Mouse (Mus musculus): ENCODE measurements around the gene Ptprd.

Ptprd gene

DNA sequence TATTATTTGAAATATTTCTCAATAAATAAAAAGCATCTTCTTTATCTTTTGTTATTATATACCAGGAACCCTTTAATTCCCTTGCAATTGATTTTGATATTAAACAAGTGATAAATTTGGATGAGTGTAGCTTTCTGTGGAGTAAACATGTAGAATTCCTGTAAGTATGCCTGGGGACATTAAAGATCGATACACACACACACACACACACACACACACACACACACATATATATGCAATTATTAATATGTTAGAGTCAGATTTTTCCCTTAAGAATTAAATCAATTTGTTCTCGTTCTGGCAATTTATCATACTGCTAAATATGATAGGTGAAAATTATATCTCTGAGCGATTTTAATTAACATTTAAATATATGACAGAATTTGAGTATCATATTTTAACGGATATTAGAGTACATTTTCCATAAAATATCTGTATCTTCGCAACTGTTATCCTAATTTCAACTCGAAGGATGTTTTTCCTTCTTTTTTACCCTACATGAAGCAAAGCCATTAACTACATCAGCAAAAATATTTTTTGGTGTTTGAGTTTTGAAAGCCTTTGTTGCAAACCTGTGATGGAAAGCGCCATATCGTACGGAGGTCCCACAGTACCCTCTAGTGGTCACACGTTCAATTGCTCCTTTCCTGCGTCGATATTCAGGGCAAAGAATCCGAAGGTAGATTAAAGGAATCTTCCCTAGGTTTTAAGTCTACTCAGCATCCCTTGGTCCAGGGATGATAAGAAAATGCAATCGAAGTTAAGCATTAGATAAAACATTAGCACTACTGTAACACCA is 653.2 kb downstream of the Ptprd start:
- no peak for DNase-seq (ENCODE audit: low spot score in 2 of 2)

DNA sequence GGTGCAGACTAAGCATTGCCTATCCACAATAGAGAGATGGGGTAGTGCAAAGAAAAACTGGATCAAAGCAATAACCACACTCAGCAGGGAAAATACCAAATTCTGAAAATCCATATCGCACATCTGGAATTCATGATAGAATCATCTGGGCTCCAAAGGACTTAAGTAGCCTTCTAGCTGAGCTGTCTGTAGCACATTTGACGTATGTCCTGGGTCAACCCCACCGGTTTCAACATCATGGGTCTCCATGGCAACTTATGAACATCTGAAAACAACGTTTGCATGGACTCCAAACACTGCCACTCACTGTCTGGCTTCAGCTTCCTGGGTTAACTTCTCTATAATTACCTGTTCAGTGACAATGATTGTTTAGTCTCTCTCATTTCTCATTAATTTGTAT is 655.9 kb downstream of the Ptprd start:
- no peak for DNase-seq (ENCODE audit: low spot score in 2 of 2)

DNA sequence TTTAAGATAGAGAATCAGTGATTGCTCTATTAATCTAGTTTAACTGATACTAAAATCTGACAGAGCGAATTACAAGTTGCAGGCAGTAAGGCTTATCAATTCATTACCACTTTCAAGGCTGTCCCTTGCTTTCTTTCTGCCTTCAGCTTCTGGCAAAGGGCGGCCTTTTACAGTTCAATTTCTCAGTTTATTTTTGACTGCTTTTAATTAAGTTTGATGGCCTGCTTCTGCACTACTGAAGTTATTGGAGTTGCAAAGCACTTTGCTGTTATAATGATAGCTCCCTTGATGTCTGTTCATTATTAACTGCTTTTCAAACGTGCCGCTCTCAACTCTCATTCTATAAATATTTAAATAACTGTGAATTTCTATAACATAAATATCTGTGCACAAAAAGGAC is 673.9 kb downstream of the Ptprd start:
- no peak for DNase-seq (ENCODE audit: low spot score in 2 of 2)

DNA sequence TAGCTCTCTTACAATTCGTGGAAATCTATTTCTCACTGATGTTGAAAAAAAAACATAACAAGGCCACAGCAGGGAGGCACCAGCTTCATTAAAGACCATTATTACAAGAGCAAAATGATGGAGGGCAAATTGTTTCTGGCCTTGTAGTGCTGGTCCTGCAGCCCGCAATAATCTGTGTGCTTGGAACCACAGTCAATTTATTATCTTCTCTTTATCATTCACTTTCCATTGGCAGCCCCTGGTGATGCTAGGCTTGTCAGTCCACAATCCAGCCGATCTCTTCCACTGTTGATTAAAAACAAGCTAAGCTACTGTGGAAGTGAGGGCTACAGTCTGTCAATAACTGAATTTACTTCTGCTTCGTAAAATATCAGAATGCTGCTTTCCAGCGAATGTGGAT is 674.4 kb downstream of the Ptprd start:
- DNase-seq (ENCODE audit: low spot score in 2 of 2), result no peak

DNA sequence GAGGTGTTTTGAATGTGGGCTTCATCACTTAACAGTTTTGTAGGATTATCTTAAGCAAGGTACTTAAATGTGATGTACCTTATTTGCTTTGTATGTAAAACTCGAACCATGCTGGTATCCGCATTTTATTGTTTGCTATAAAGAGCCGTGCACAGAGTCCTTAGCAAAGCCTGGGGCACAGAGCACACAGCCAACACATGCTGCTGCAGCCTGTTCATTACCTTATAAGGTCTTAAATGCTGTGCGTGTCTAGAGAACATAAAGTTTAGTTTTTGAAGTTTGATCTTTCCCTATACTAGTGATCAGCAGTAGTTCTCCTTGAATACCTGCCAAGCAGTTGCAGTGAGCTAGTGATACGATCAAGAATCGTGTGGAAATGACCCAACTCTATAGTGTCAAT is 676.2 kb downstream of the Ptprd start:
- no peak for DNase-seq (ENCODE audit: low spot score in 2 of 2)

DNA sequence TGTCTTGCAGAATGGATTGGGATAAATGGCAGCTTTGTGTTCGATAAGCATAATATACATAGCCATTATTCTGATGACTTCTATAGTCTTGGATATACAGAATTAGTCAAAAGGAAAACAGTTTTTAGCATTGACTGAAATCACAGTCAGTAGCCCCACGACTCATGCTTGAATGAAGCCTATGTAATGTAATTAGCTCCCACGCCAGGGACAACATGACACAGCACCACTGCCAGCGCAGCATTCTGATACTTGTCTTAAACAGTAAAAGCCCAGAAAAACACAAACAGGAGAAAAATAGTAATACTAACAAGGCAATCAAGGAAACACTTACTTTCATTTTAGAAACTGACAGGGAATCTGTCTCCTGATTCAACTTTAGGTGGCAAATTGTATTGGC is 677.2 kb downstream of the Ptprd start:
- no peak for DNase-seq (ENCODE audit: low spot score in 2 of 2)

DNA sequence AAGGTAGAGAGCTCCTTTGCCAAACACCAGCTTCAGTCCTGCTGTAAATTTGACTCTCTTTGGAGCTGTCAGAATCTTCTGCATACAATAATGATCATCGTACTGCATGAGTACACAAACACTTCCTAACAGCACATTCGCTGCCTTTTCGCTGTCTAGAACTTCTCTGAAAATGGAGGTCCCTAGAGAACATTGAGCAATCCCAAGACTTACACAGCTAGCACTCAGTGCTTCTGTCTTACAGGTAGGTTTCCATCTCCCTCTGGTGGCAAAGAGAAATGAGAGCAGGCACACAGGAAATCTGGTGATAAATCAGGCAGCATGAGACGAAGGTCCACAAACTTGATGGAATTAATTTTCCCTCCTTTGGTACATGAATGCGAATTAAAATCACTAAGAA is 692.6 kb downstream of the Ptprd start:
- DNase-seq (ENCODE audit: low spot score in 2 of 2), result no peak

DNA sequence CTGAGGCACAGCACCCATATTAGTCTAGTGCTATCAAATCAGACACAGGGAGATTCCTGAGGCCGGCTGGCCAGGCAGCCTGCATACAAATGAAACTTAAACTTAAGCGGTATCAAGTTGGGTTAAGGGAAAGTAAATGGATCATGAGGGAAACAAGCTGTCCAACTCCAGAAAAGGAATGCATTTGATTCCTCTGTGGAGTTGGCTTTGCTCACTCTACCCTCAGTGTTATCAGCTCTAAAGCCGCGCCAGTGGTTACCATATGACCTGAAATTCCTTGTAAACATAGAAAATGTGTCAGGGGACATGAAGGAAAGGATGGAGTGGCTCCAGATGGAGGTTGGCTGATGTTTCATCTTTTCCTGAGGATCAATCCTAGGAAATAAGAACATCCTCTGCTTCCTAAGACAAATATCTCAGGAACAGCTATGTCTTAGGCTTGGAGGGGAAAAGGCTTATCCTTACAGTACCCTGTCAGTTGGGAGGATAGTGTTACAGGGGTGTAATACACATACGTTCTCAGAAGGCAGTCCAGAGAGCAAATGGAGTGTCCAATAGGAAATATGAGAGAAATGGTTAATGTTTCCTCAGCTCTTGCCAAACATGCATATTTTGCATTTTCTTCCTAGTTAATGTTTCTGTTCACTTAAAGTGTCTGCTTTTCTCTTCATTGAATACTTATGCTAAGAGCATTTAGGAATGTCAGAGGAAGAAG is 697.7 kb downstream of the Ptprd start:
- no peak for DNase-seq (ENCODE audit: low spot score in 2 of 2)

DNA sequence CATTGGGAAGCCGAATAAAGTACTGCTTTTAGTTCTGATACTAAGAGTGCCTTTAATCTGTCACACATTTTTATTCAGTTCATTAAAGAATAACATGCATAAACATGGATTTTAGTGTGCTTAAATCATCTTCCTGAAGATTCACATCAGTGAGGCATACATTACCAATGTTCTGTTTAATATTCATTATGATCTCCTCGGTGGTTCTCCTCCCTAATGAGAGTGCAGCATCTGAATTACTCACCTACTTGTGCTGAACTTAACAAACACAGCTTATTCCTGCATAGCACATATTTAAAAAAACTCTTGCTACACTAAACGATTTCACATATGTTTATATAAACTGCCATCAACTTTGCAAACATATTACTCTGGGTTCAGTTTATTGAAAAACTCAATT is 698.7 kb downstream of the Ptprd start:
- DNase-seq (ENCODE audit: low spot score in 2 of 2), result no peak

DNA sequence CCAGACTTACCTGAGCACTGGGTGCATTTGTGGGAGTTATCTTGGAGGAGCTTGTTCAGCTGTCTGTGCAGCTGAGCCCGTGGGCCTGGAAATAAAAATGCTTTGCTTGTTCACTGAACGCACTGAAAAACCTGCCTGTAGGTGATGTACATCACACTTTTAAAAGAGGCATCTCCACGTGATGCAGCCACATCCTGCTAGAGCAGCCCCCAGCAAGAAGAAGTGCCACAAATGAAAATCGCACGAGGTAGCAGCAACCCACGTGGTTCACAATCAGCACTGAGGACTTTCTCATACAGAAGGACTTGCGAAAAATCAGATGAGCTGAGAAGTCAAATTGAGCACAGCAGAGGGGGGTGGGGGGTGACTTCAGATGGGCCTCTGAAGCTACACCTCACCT is 757.7 kb downstream of the Ptprd start:
- DNase-seq (ENCODE audit: low spot score in 2 of 2), result no peak

DNA sequence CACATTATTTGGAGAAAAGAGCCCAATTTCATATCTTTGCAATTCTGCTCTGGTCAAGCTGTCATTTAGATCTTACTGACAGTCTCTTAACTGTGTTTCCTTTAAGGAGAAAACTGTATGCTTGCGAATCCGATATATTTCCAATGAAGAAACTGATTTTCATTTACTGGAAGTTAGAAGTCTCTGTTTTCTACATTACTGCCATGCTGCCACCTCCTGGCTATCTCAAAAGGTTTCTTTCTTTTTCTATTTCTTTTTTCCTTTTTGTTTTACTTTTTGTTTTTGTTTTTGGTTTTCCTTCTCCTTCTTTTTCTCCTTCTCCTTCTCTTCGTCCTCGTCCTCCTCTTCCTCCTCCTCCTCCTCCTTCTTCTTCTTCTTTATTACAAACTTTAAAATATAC is 812.6 kb downstream of the Ptprd start:
- no peak for DNase-seq (ENCODE audit: low spot score in 2 of 2)

DNA sequence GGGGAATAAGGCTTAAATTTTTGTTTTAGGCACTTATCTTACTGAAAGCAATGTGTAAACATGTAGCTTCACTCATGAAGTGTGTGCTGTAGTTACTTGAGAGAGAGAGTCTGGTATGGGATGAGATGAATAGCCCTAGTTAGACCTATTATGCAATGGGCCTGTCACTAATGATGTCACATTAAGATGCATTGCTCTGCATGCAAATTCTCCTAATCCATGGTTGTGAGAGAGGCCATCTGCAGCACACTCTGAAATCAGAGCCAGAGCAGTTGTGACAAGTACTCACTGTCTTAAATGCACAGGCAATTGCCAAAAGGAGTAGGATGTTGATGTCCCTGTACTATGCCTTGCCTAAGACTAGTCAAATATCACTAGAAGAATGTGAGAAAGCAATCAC is 850.0 kb downstream of the Ptprd start:
- no peak for DNase-seq (ENCODE audit: low spot score in 2 of 2)

DNA sequence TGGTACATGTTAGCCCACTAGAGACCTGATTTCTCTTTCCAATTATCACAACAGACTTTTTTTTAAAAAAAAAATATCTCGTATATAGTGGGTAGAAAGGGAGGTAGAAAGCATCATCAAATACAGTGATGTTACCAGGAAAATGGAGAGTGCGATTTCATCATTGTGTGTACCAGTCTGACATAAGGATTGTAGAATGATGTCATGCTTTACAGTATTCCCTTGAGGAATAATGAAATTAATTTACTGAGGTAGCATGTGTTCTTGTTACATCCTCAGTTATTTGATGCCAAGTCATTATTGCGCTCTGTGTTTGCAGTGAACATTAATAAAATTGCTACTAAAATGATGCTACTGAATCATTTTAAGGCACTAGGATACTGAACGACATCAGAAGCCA is 884.6 kb downstream of the Ptprd start:
- no peak for DNase-seq (ENCODE audit: low spot score in 2 of 2)

DNA sequence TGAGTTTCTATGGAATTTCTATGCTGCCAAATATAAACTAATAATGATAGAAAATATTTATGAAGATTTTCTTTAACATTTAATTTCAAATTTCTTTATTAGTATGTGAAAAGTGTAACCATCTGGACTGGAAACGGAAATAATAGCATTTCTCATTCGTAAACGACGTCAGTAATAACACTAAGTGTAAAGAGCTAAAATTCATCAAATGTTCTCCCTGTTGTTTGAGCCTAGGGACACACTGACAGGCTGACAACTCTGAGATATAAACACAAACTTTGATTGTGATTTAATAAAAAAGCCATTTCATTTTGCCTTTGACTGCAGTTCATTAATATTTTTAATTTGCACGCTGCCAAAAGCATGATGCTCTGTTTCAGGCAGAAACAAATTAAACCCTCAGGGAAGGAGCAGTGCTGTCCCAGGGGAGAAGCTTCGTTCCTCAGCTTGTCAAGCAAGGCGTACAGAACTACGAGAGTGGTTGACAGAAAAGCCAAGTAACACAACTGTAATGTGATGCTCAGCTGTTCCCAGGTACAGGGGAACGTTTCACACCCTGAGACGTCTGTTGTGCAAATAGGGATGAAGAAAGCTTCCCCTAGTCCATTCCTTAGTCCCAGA is 894.6 kb downstream of the Ptprd start:
- no peak for DNase-seq (ENCODE audit: low spot score in 2 of 2)

DNA sequence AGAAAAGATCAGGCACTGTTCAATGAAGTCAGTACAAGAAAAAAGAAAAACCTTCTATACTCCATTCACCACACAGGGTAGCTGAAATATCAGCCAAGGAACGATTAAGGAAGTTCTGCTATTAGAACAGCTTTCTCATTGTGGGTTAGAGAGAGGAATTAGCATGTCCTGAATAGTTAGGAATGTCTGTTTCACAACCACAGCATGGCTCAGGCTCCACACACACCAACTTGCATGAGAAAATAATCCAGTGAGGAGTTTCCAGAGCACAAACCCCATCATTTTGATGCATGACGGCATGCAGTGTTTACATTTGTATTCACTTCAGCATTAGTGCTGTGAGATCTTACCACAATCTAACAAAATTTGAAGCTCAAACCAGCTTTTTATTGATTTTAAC is 895.1 kb downstream of the Ptprd start:
- DNase-seq (ENCODE audit: low spot score in 2 of 2), result no peak

DNA sequence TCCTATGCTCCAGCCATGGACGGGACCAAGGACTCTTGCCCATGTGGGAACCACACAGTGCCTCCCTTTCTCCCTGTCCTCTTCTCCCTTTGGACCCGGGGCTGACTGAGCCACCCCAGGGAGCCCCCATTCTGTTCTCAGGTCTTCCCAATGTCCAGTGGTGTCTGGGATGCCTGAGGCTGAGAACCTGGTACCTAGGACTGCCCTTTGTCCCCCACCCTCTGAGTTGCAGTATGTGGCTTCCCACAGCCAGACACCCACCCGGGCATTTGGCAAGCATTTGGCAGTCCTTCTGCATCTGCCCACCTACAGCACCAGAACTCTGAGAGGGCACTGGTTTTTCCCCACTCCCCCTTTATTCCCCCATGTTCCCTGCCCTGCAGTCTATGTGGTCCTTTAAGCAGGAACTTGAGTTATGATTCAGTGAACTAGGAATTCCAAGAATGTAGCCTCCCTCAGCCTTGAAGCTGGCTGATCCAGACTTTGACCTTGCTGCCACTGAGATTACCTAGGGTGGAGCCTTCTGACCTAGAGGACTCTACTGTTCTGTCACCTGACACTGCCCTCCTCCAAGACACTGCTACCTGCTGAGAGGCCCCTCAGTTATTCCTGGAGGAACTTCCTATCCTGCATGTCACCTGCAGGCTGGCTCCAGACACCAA is 901.5 kb downstream of the Ptprd start:
- no peak for DNase-seq (ENCODE audit: low spot score in 2 of 2)

DNA sequence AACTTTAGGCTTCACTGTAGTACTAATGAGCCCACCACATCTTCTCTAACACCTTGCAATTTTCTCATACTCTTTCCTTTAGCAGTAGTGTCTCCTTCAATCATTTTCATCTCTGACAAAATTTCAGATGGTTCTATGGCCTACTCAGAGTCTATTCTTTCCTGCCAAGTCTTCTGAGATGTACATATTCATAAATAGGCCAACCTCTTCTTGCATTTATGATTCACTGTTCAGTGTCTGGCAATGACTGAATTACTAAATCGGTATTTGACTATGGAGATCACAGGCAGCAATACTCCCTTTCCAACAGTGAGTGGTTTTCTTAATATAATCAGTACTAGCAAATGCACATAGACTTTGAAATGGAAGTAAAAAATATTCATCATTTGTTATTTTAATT is 928.3 kb downstream of the Ptprd start:
- DNase-seq (ENCODE audit: low spot score in 2 of 2), result no peak

DNA sequence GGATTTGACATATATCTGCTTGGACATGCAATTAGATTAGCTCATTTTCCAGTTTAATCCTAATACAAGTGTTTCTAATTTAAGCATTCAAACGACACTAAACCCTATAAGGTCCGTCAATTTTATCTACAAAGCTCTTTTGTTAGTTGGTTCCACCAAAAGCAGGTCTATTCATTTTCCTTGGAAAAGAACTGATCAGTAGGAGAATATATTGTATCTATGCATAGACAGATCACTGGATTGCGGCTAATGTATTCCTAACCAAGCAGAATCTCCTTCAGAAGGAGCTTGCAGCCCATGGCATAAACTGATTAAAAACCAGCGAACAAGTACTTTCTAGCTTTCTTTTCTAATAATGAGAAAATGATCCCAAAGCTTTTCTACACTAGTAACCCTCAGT is 933.8 kb downstream of the Ptprd start:
- DNase-seq (ENCODE audit: low spot score in 2 of 2), result no peak

DNA sequence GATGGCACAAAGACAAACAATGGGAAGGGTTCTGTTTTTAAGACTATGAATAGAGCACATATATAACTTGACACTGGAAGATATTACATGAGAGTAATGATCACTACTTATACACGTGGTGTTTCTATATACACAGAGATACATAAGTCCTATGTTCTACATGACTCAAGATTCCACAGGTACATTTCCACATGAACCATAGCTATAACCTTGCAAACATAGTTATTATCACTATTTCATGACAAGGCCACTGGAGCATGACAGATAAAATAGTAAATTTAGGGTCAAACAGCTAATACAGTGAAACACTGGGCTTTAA is 951.8 kb downstream of the Ptprd start:
- no peak for DNase-seq (ENCODE audit: low spot score in 2 of 2)

DNA sequence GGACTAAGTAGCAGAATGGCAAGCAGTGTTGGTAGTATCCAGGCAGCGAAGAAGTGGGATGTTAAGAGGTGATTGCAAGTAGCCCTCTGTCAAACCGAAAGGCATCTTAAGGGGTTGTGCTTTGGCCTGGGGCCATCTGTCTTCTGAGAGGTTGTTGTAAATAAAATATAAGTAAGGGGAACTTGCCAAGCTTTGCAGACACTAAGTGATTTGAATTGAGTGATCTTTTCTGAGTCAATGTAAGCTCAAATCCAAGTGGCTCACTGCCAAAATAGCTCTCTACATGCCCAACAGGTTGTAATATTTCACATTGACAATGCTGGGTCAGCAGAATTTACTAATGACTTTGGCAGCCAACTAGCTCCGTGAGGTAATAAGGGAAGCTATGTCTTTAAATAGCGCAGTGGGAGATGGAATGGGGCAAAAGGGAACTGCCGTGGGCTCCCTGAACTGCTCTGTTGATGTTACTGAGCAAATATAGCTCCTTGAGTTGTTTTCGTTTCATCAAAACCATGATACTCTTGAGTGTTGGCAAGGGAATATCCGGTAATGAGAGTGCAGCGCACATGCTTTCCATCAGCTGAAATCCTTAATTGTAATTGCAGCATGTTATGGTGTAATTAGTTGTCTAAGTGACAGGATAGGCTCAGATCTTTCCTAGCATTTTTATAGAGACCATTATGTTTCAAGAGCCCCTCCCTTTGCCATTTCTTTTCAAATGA is 952.4 kb downstream of the Ptprd start:
- no peak for DNase-seq (ENCODE audit: low spot score in 2 of 2)

DNA sequence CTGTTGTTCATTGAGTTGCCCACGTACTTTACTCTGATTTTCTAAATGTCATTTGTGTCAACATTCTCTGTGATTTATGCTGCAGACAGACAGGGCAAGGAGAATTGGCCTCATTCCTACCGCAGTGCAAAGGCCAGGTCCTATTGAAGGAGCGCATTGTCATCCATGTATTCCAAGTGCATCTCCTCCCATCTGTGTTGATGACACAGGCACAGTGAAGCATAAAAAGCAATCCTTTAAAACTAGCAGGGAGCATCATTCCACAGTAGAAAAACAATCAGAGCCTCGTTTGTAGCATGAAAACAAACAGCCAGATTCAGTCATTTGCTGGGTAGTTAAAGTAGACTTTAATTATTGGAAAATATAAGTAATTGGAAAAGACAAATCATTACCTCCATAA is 960.6 kb downstream of the Ptprd start:
- DNase-seq (ENCODE audit: low spot score in 2 of 2), result no peak

DNA sequence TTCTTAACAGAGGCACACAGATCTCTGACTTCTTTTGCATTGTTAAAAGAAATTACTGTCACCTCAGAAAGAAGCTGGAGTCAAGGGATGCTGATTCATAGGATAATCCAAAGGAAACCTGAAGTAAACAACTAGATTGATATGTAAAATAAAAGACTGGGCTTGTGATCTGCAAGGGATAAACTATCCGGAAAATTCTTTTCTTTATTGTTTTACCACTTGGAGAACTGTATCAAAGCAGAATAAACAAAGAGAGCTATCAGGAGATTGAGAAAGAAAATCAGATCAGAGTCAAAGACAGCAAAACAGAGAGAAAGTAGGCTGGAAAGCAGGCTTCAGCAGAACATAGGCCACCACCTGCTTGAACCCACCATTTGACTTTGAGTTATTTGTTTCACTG is 962.0 kb downstream of the Ptprd start:
- DNase-seq (ENCODE audit: low spot score in 2 of 2), result no peak
